Mouse (Mus musculus): ENCODE results near the gene Selenof. TPM values are rescaled to one million over a fixed set of nuclear protein-coding genes. Genes with fewer than 3 reads are reported as not detected.

Selenof gene
- total and polyA plus RNA-seq, 3 experiments: 19.9 to 662 (median 314) TPM

GRCm38 (mm10) chr3:144540805-144541204, 29.3 kb upstream of the Selenof start:
- ATAC-seq (ENCODE audit: extremely low read depth, insufficient number of reproducible peaks, low FRiP score, poor library complexity, severe bottlenecking): no peak
- Histone ChIP-seq H3K4me3 (ENCODE audit: low read depth, low read length) (no peak overlapping the region), H3K9me3 (replicated peaks) (no peaks in the 10 kb centered on the region), H3K27me3 (ENCODE audit: insufficient read depth, low read length) (no peaks in the 10 kb centered on the region), H3K36me3 (replicated peaks) (peaks cover 26% of the 10 kb centered on the region), H3K4me1 (ENCODE audit: insufficient read depth, low read depth, low read length) (peaks cover 24% of the 10 kb centered on the region)
- TF ChIP-seq TAL1 (conservative IDR thresholded peaks at IDR 0.05; ENCODE audit: low read depth, low read length) (no peak), POLR2AphosphoS5 (IDR thresholded peaks at IDR 0.05; ENCODE audit: insufficient replicate concordance, low read depth, low read length) (no peak), CTCF (IDR thresholded peaks at IDR 0.05; ENCODE audit: low read depth, low read length) (no peak), GATA1 (IDR thresholded peaks at IDR 0.05; ENCODE audit: borderline replicate concordance, low read length) (no peak), GATA2 (IDR thresholded peaks at IDR 0.05; ENCODE audit: borderline replicate concordance, low read depth, low read length) (no peak)
- DNase-seq (ENCODE audit: low spot score): no peak

GRCm38 (mm10) chr3:144541906-144542438, 28.1 kb upstream of the Selenof start:
- Histone ChIP-seq H3K4me3 (ENCODE audit: low read depth, low read length) (no peak overlapping the region), H3K4me1 (ENCODE audit: insufficient read depth, low read depth, low read length) (peaks cover 30% of the 10 kb centered on the region), H3K36me3 (replicated peaks) (peaks cover 28% of the 10 kb centered on the region), H3K27me3 (ENCODE audit: insufficient read depth, low read length) (no peaks in the 10 kb centered on the region), H3K9me3 (replicated peaks) (no peaks in the 10 kb centered on the region)
- no peak for ATAC-seq (ENCODE audit: extremely low read depth, insufficient number of reproducible peaks, low FRiP score, poor library complexity, severe bottlenecking)
- TF ChIP-seq GATA1 (IDR thresholded peaks at IDR 0.05; ENCODE audit: borderline replicate concordance, low read length): no peak
- TF ChIP-seq GATA2 (IDR thresholded peaks at IDR 0.05; ENCODE audit: borderline replicate concordance, low read depth, low read length): no peak
- no peak for TF ChIP-seq CTCF (IDR thresholded peaks at IDR 0.05; ENCODE audit: low read depth, low read length)
- TF ChIP-seq POLR2AphosphoS5 (IDR thresholded peaks at IDR 0.05; ENCODE audit: insufficient replicate concordance, low read depth, low read length): no peak
- TF ChIP-seq TAL1 (conservative IDR thresholded peaks at IDR 0.05; ENCODE audit: low read depth, low read length): no peak
- DNase-seq (ENCODE audit: low spot score): no peak

GRCm38 (mm10) chr3:144545152-144545551, 25.0 kb upstream of the Selenof start:
- Histone ChIP-seq H3K9me3 (replicated peaks) (no peaks in the 10 kb centered on the region), H3K36me3 (replicated peaks) (peaks cover 33% of the 10 kb centered on the region), H3K27me3 (ENCODE audit: insufficient read depth, low read length) (no peaks in the 10 kb centered on the region), H3K4me1 (ENCODE audit: insufficient read depth, low read depth, low read length) (peaks cover 23% of the 10 kb centered on the region), H3K4me3 (ENCODE audit: low read depth, low read length) (no peak overlapping the region)
- TF ChIP-seq GATA2 (IDR thresholded peaks at IDR 0.05; ENCODE audit: borderline replicate concordance, low read depth, low read length) (no peak), CTCF (IDR thresholded peaks at IDR 0.05; ENCODE audit: low read depth, low read length) (no peak), POLR2AphosphoS5 (IDR thresholded peaks at IDR 0.05; ENCODE audit: insufficient replicate concordance, low read depth, low read length) (no peak), GATA1 (IDR thresholded peaks at IDR 0.05; ENCODE audit: borderline replicate concordance, low read length) (no peak), TAL1 (conservative IDR thresholded peaks at IDR 0.05; ENCODE audit: low read depth, low read length) (no peak)
- ATAC-seq (ENCODE audit: extremely low read depth, insufficient number of reproducible peaks, low FRiP score, poor library complexity, severe bottlenecking): no peak
- DNase-seq (ENCODE audit: low spot score): no peak

GRCm38 (mm10) chr3:144545832-144546231, 24.3 kb upstream of the Selenof start:
- Histone ChIP-seq H3K36me3 (replicated peaks) (peaks cover 28% of the 10 kb centered on the region), H3K27me3 (ENCODE audit: insufficient read depth, low read length) (no peaks in the 10 kb centered on the region), H3K9me3 (replicated peaks) (no peaks in the 10 kb centered on the region), H3K4me1 (ENCODE audit: insufficient read depth, low read depth, low read length) (peaks cover 22% of the 10 kb centered on the region), H3K4me3 (ENCODE audit: low read depth, low read length) (no peak overlapping the region)
- DNase-seq (ENCODE audit: low spot score): no peak
- ATAC-seq (ENCODE audit: extremely low read depth, insufficient number of reproducible peaks, low FRiP score, poor library complexity, severe bottlenecking): no peak
- TF ChIP-seq GATA1 (IDR thresholded peaks at IDR 0.05; ENCODE audit: borderline replicate concordance, low read length): no peak
- no peak for TF ChIP-seq TAL1 (conservative IDR thresholded peaks at IDR 0.05; ENCODE audit: low read depth, low read length)
- TF ChIP-seq CTCF (IDR thresholded peaks at IDR 0.05; ENCODE audit: low read depth, low read length): no peak
- no peak for TF ChIP-seq POLR2AphosphoS5 (IDR thresholded peaks at IDR 0.05; ENCODE audit: insufficient replicate concordance, low read depth, low read length)
- no peak for TF ChIP-seq GATA2 (IDR thresholded peaks at IDR 0.05; ENCODE audit: borderline replicate concordance, low read depth, low read length)

- TF ChIP-seq GATA2 (IDR thresholded peaks at IDR 0.05; ENCODE audit: borderline replicate concordance, low read depth, low read length): no peak
- DNase-seq (ENCODE audit: low spot score) (no peak), ATAC-seq (ENCODE audit: extremely low read depth, insufficient number of reproducible peaks, low FRiP score, poor library complexity, severe bottlenecking) (peak; percentile 46)
- H3K4me1 ChIP-seq (ENCODE audit: insufficient read depth, low read depth, low read length): peaks cover 28% of the 10 kb centered on the region
- H3K27me3 ChIP-seq (ENCODE audit: insufficient read depth, low read length): no peaks in the 10 kb centered on the region
- peaks cover 26% of the 10 kb centered on the region for H3K36me3 ChIP-seq (replicated peaks)
- no peak overlapping the region for H3K4me3 ChIP-seq (ENCODE audit: low read depth, low read length)
- no peaks in the 10 kb centered on the region for H3K9me3 ChIP-seq (replicated peaks)
Observed at GRCm38 (mm10) chr3:144546490-144546889, 23.6 kb upstream of the Selenof start.

- DNase-seq (ENCODE audit: low spot score): no peak
- no peaks in the 10 kb centered on the region for H3K27me3 ChIP-seq (ENCODE audit: insufficient read depth, low read length)
- no peak for ATAC-seq (ENCODE audit: extremely low read depth, insufficient number of reproducible peaks, low FRiP score, poor library complexity, severe bottlenecking)
- H3K36me3 ChIP-seq (replicated peaks): peaks cover 23% of the 10 kb centered on the region
- no peak overlapping the region for H3K4me3 ChIP-seq (ENCODE audit: low read depth, low read length)
- H3K4me1 ChIP-seq (ENCODE audit: insufficient read depth, low read depth, low read length): peaks cover 34% of the 10 kb centered on the region
- no peaks in the 10 kb centered on the region for H3K9me3 ChIP-seq (replicated peaks)
- TF ChIP-seq GATA1 (IDR thresholded peaks at IDR 0.05; ENCODE audit: borderline replicate concordance, low read length) (no peak), CTCF (IDR thresholded peaks at IDR 0.05; ENCODE audit: low read depth, low read length) (no peak), POLR2AphosphoS5 (IDR thresholded peaks at IDR 0.05; ENCODE audit: insufficient replicate concordance, low read depth, low read length) (no peak), GATA2 (IDR thresholded peaks at IDR 0.05; ENCODE audit: borderline replicate concordance, low read depth, low read length) (no peak), TAL1 (conservative IDR thresholded peaks at IDR 0.05; ENCODE audit: low read depth, low read length) (no peak)
Observed at GRCm38 (mm10) chr3:144548186-144548845, 21.8 kb upstream of the Selenof start.
